Mouse (Mus musculus): ENCODE data around the gene Gm5458. TPM values are rescaled to one million over a fixed set of nuclear protein-coding genes. Genes with fewer than 3 reads are reported as not detected.
"Not testable (repeated sequence)": the region's sequence is repeated elsewhere in the genome, so short reads cannot be mapped to it uniquely, and the experiment has no call there.

The Gm5458 gene
- polyA plus RNA-seq (2014; fragmentation: Nextera tagmentation; extraction: Ambion mirVana): not detected in 2 replicates

- not testable (repeated sequence) for H3K4me3 ChIP-seq (ENCODE audit: low read depth, low read length); H3K4me2 ChIP-seq (ENCODE audit: low read length); H3K27ac ChIP-seq (ENCODE audit: low read depth); H3K36me3 ChIP-seq (ENCODE audit: control insufficient read depth, insufficient read depth, low read length); H3K4me1 ChIP-seq (replicated peaks; ENCODE audit: control insufficient read depth, insufficient read depth, low read length); DNase-seq (ENCODE audit: low spot score); H3K27me3 ChIP-seq (replicated peaks; ENCODE audit: control insufficient read depth, insufficient read depth, low read length); H3K9me3 ChIP-seq (ENCODE audit: control insufficient read depth, low read length); ATAC-seq (replicated peaks; ENCODE audit: low FRiP score, low TSS enrichment, low read depth); H3K9ac ChIP-seq (ENCODE audit: low read length)
- WGBS: 80% methylated on average over 1 of the region's 2 CpGs
Measured at GRCm38 (mm10) chr14:19602481-19602880, at the start of gene Gm5458. Gm5458 (minus strand) TSS chr14:19602581.

GRCm38 (mm10) chr14:19646232-19646631 is 43.9 kb upstream of the Gm5458 start:
- Histone ChIP-seq H3K27me3 (replicated peaks; ENCODE audit: control insufficient read depth, insufficient read depth, low read length) (no peaks in the 10 kb centered on the region), H3K4me3 (ENCODE audit: low read depth, low read length) (no peak overlapping the region), H3K9ac (ENCODE audit: low read length) (no peak overlapping the region), H3K4me2 (ENCODE audit: low read length) (no peak overlapping the region), H3K36me3 (ENCODE audit: control insufficient read depth, insufficient read depth, low read length) (no peaks in the 10 kb centered on the region), H3K4me1 (replicated peaks; ENCODE audit: control insufficient read depth, insufficient read depth, low read length) (no peaks in the 10 kb centered on the region), H3K27ac (ENCODE audit: low read depth) (no peak overlapping the region), H3K9me3 (ENCODE audit: control insufficient read depth, low read length) (no peaks in the 10 kb centered on the region)
- no peak for DNase-seq (ENCODE audit: low spot score)
- WGBS: 90% methylated on average over 3 of the region's 3 CpGs
- no peak for ATAC-seq (replicated peaks; ENCODE audit: low FRiP score, low TSS enrichment, low read depth)

- H3K27me3 ChIP-seq (replicated peaks; ENCODE audit: control insufficient read depth, insufficient read depth, low read length); H3K4me1 ChIP-seq (replicated peaks; ENCODE audit: control insufficient read depth, insufficient read depth, low read length); ATAC-seq (replicated peaks; ENCODE audit: low FRiP score, low TSS enrichment, low read depth); H3K9me3 ChIP-seq (ENCODE audit: control insufficient read depth, low read length); H3K27ac ChIP-seq (ENCODE audit: low read depth); H3K36me3 ChIP-seq (ENCODE audit: control insufficient read depth, insufficient read depth, low read length): not testable (repeated sequence)
- DNase-seq (ENCODE audit: low spot score): peak; percentile 52
- Histone ChIP-seq H3K4me3 (ENCODE audit: low read depth, low read length) (peak within 1 kb of the TSS; percentile 34), H3K4me2 (ENCODE audit: low read length) (peak within 1 kb of the TSS; percentile 32; the same call in 1 of the 2 replicates), H3K9ac (ENCODE audit: low read length) (0 out of 2 replicates have a peak within 1 kb of the TSS, but pooled peaks have one; percentile 41)
- WGBS: 0% methylated on average over 7 of the region's 62 CpGs
Measured at GRCm38 (mm10) chr14:19584804-19585667, 17.3 kb downstream of the Gm5458 start, which contains the start of gene Gm2237. Gm2237 (minus strand) TSS chr14:19585135.

- not testable (repeated sequence) for H3K4me2 ChIP-seq (ENCODE audit: low read length); H3K9me3 ChIP-seq (ENCODE audit: control insufficient read depth, low read length); H3K36me3 ChIP-seq (ENCODE audit: control insufficient read depth, insufficient read depth, low read length); DNase-seq (ENCODE audit: low spot score); H3K27me3 ChIP-seq (replicated peaks; ENCODE audit: control insufficient read depth, insufficient read depth, low read length); H3K9ac ChIP-seq (ENCODE audit: low read length); H3K4me1 ChIP-seq (replicated peaks; ENCODE audit: control insufficient read depth, insufficient read depth, low read length); ATAC-seq (replicated peaks; ENCODE audit: low FRiP score, low TSS enrichment, low read depth); H3K27ac ChIP-seq (ENCODE audit: low read depth); H3K4me3 ChIP-seq (ENCODE audit: low read depth, low read length)
- WGBS: 89% methylated on average over 1 of the region's 3 CpGs
Measured at GRCm38 (mm10) chr14:19549863-19550262, 52.5 kb downstream of the Gm5458 start, which contains the start of gene Gm2244. Gm2244 (minus strand) TSS chr14:19549963.

Other genes with a start within 250 kb of the Gm5458 start
- gene Gm21738, start 183.7 kb downstream of the Gm5458 start, polyA plus RNA-seq (2014; fragmentation: Nextera tagmentation; extraction: Ambion mirVana): not detected in 2 replicates
- gene Gm2244, start 52.6 kb downstream of the Gm5458 start, polyA plus RNA-seq (2014; fragmentation: Nextera tagmentation; extraction: Ambion mirVana): 0.12 and 0.18 TPM in 2 replicates
- 3.7 and 4.3 TPM in 2 replicates for gene Gm2237, start 17.4 kb downstream of the Gm5458 start, polyA plus RNA-seq (2014; fragmentation: Nextera tagmentation; extraction: Ambion mirVana)
- 85.2 and 87.2 TPM in 2 replicates for gene Nid2, start 148.7 kb upstream of the Gm5458 start, polyA plus RNA-seq (2014; fragmentation: Nextera tagmentation; extraction: Ambion mirVana)
- 213 and 221 TPM in 2 replicates for gene Rtraf, start 221.2 kb upstream of the Gm5458 start, polyA plus RNA-seq (2014; fragmentation: Nextera tagmentation; extraction: Ambion mirVana)

Measured in intestine, embryonic 14.5 days (tissue).